Mouse (Mus musculus) hindbrain, embryonic 13.5 days (tissue): ENCODE results near the gene Olfr90. TPM values are rescaled to one million over a fixed set of nuclear protein-coding genes. Genes with fewer than 3 reads are reported as not detected.
"Not testable (repeated sequence)": the region's sequence is repeated elsewhere in the genome, so short reads cannot be mapped to it uniquely, and the experiment has no call there.

ENCODE experiments used
- ATAC-seq: fragments of 200-750 bp; cut with Nextera tagmentation; 2 replicates; pipeline ENCODE4 v1.8.0; 2017; ENCODE audit warnings: moderate TSS enrichment; ENCODE audit not compliant: low FRiP score
- H3K27ac ChIP-seq: fragments of 300-500 bp; sonication (generic); 2 replicates; pipeline ENCODE4 v1.5.1; 2015; ENCODE audit warnings: inconsistent platforms, mild to moderate bottlenecking, moderate library complexity
- H3K27me3 ChIP-seq: fragments of 300-500 bp; sonication (generic); 2 replicates; pipeline ENCODE4 v1.6.1; 2015; ENCODE audit warnings: mild to moderate bottlenecking, inconsistent platforms
- H3K36me3 ChIP-seq: fragments of 300-500 bp; sonication (generic); 2 replicates; pipeline ENCODE4 v1.6.1; 2015; ENCODE audit warnings: mild to moderate bottlenecking, inconsistent platforms
- H3K4me1 ChIP-seq: fragments of 300-500 bp; sonication (generic); replicated peaks from 2 replicates; pipeline ENCODE4 v1.6.1; 2015; ENCODE audit warnings: inconsistent platforms
- H3K4me2 ChIP-seq: fragments of 300-500 bp; sonication (generic); 2 replicates; pipeline ENCODE4 v1.6.1; 2015; ENCODE audit warnings: inconsistent platforms, mild to moderate bottlenecking, moderate library complexity
- H3K4me3 ChIP-seq: fragments of 300-500 bp; sonication (generic); 2 replicates; pipeline ENCODE4 v1.5.1; 2015; ENCODE audit warnings: mild to moderate bottlenecking, inconsistent platforms
- H3K9ac ChIP-seq: fragments of 300-500 bp; sonication (generic); 2 replicates; pipeline ENCODE4 v1.6.1; 2015; ENCODE audit warnings: mild to moderate bottlenecking, inconsistent platforms
- H3K9me3 ChIP-seq: fragments of 300-500 bp; sonication (generic); 2 replicates; pipeline ENCODE4 v1.6.1; 2016; ENCODE audit warnings: inconsistent platforms
- WGBS: fragments of 180-500 bp; shearing (Covaris S2); methylation state at CpG from one replicate; pipeline ENCODE4 v1.1.7; 2015; 5-methylcytosine and 5-hydroxymethylcytosine counted together
- polyA plus RNA-seq: library from polyadenylated mRNA; unstranded; fragments of >200 nt; fragmentation: Nextera tagmentation; extraction: Ambion mirVana; gene quantifications from 2 replicates; pipeline ENCODE4 v1.2.1, GENCODE M21; 2015

Gene Olfr90
- polyA plus RNA-seq: not detected in 2 replicates

- H3K4me1 ChIP-seq: no peaks in the 10 kb centered on the region
- no peak within 1 kb of the TSS for H3K9ac ChIP-seq
- no peaks in the 10 kb centered on the region for H3K9me3 ChIP-seq
- no peak within 1 kb of the TSS for H3K4me2 ChIP-seq
- ATAC-seq: no peak
- no peaks in the 10 kb centered on the region for H3K27me3 ChIP-seq
- no peak within 1 kb of the TSS for H3K27ac ChIP-seq
- no peak within 1 kb of the TSS for H3K4me3 ChIP-seq
- H3K36me3 ChIP-seq: no peaks in the 10 kb centered on the region
Measured at GRCm38 (mm10) chr17:37088399-37088798, at the start of gene Olfr90. Olfr90 (minus strand) TSS chr17:37088499.

- not testable (repeated sequence) for H3K27me3 ChIP-seq, H3K4me2 ChIP-seq, H3K4me1 ChIP-seq, H3K36me3 ChIP-seq, H3K4me3 ChIP-seq, H3K9me3 ChIP-seq, H3K27ac ChIP-seq, H3K9ac ChIP-seq, ATAC-seq
- WGBS: 75% methylated on average over 4 of the region's 4 CpGs
Measured at GRCm38 (mm10) chr17:37131366-37131765, 43.1 kb upstream of the Olfr90 start.

GRCm38 (mm10) chr17:37119988-37120387, 31.7 kb upstream of the Olfr90 start, which contains the start of gene Olfr92:
Olfr92 (minus strand) TSS chr17:37120088.
- no peak within 1 kb of the TSS for H3K9ac ChIP-seq
- H3K36me3 ChIP-seq: no peaks in the 10 kb centered on the region
- no peak within 1 kb of the TSS for H3K4me3 ChIP-seq
- H3K4me2 ChIP-seq: no peak within 1 kb of the TSS
- H3K9me3 ChIP-seq: no peaks in the 10 kb centered on the region
- no peak for ATAC-seq
- 89% methylated on average over 2 of the region's 2 CpGs for WGBS
- no peak within 1 kb of the TSS for H3K27ac ChIP-seq
- no peaks in the 10 kb centered on the region for H3K27me3 ChIP-seq
- no peaks in the 10 kb centered on the region for H3K4me1 ChIP-seq

GRCm38 (mm10) chr17:37098178-37098577, 9.9 kb upstream of the Olfr90 start, which contains the start of gene Olfr91:
Olfr91 (minus strand) TSS chr17:37098278.
- Histone ChIP-seq H3K9me3 (no peaks in the 10 kb centered on the region), H3K9ac (no peak within 1 kb of the TSS), H3K4me2 (no peak within 1 kb of the TSS), H3K36me3 (no peaks in the 10 kb centered on the region), H3K27ac (no peak within 1 kb of the TSS), H3K27me3 (no peaks in the 10 kb centered on the region), H3K4me3 (no peak within 1 kb of the TSS), H3K4me1 (no peaks in the 10 kb centered on the region)
- 93% methylated on average over 1 of the region's 1 CpGs for WGBS
- ATAC-seq: no peak

- H3K9me3 ChIP-seq: no peaks in the 10 kb centered on the region
- H3K4me1 ChIP-seq: no peaks in the 10 kb centered on the region
- H3K27ac ChIP-seq: no peak overlapping the region
- H3K36me3 ChIP-seq: no peaks in the 10 kb centered on the region
- H3K27me3 ChIP-seq: no peaks in the 10 kb centered on the region
- WGBS: 82% methylated on average over 5 of the region's 5 CpGs
- H3K4me2 ChIP-seq: no peak overlapping the region
- H3K4me3 ChIP-seq: no peak overlapping the region
- ATAC-seq: no peak
- no peak overlapping the region for H3K9ac ChIP-seq
Measured at GRCm38 (mm10) chr17:37093289-37093688, 5.0 kb upstream of the Olfr90 start.

GRCm38 (mm10) chr17:37092198-37092597, 3.9 kb upstream of the Olfr90 start:
- no peaks in the 10 kb centered on the region for H3K27me3 ChIP-seq
- no peak overlapping the region for H3K4me3 ChIP-seq
- no peaks in the 10 kb centered on the region for H3K4me1 ChIP-seq
- no peak overlapping the region for H3K27ac ChIP-seq
- WGBS: 82% methylated on average over 1 of the region's 1 CpGs
- H3K9ac ChIP-seq: no peak overlapping the region
- no peaks in the 10 kb centered on the region for H3K9me3 ChIP-seq
- H3K36me3 ChIP-seq: no peaks in the 10 kb centered on the region
- ATAC-seq: no peak
- no peak overlapping the region for H3K4me2 ChIP-seq

- H3K9me3 ChIP-seq: no peaks in the 10 kb centered on the region
- no peaks in the 10 kb centered on the region for H3K36me3 ChIP-seq
- no peaks in the 10 kb centered on the region for H3K27me3 ChIP-seq
- no peaks in the 10 kb centered on the region for H3K4me1 ChIP-seq
- H3K27ac ChIP-seq: no peak overlapping the region
- no peak overlapping the region for H3K9ac ChIP-seq
- H3K4me3 ChIP-seq: no peak overlapping the region
- ATAC-seq: no peak
- 81% methylated on average over 10 of the region's 10 CpGs for WGBS
- H3K4me2 ChIP-seq: no peak overlapping the region
Measured at GRCm38 (mm10) chr17:37085545-37085944, 2.8 kb downstream of the Olfr90 start.

- Histone ChIP-seq H3K9me3 (no peaks in the 10 kb centered on the region), H3K27me3 (no peaks in the 10 kb centered on the region), H3K36me3 (no peaks in the 10 kb centered on the region), H3K4me3 (no peak overlapping the region), H3K4me1 (peaks cover 7% of the 10 kb centered on the region; the same call in 1 of the 2 replicates), H3K27ac (no peak overlapping the region), H3K9ac (no peak overlapping the region), H3K4me2 (no peak overlapping the region)
- 67% methylated on average over 5 of the region's 5 CpGs for WGBS
- ATAC-seq: no peak
Measured at GRCm38 (mm10) chr17:37084632-37085031, 3.7 kb downstream of the Olfr90 start.

- peaks cover 19% of the 10 kb centered on the region for H3K4me1 ChIP-seq
- no peak overlapping the region for H3K4me3 ChIP-seq
- no peaks in the 10 kb centered on the region for H3K36me3 ChIP-seq
- no peaks in the 10 kb centered on the region for H3K27me3 ChIP-seq
- WGBS: 6% methylated on average over 8 of the region's 8 CpGs
- H3K4me2 ChIP-seq: no peak overlapping the region
- no peaks in the 10 kb centered on the region for H3K9me3 ChIP-seq
- H3K27ac ChIP-seq: no peak overlapping the region
- no peak overlapping the region for H3K9ac ChIP-seq
- ATAC-seq: peak; percentile 52; the same call in 1 of the 2 replicates
Measured at GRCm38 (mm10) chr17:37083327-37083726, 5.0 kb downstream of the Olfr90 start.

GRCm38 (mm10) chr17:37081659-37082058, 6.6 kb downstream of the Olfr90 start:
- no peaks in the 10 kb centered on the region for H3K9me3 ChIP-seq
- peaks cover 3% of the 10 kb centered on the region for H3K36me3 ChIP-seq
- no peak overlapping the region for H3K9ac ChIP-seq
- no peak overlapping the region for H3K4me2 ChIP-seq
- no peak overlapping the region for H3K4me3 ChIP-seq
- no peak overlapping the region for H3K27ac ChIP-seq
- no peaks in the 10 kb centered on the region for H3K27me3 ChIP-seq
- WGBS: 94% methylated on average over 4 of the region's 4 CpGs
- peaks cover 19% of the 10 kb centered on the region for H3K4me1 ChIP-seq
- no peak for ATAC-seq

- Histone ChIP-seq H3K36me3 (peaks cover 18% of the 10 kb centered on the region), H3K4me3 (no peak overlapping the region), H3K4me2 (no peak overlapping the region), H3K9me3 (no peaks in the 10 kb centered on the region), H3K4me1 (peaks cover 19% of the 10 kb centered on the region), H3K9ac (no peak overlapping the region), H3K27me3 (no peaks in the 10 kb centered on the region), H3K27ac (no peak overlapping the region)
- no peak for ATAC-seq
- 26% methylated on average over 5 of the region's 5 CpGs for WGBS
Measured at GRCm38 (mm10) chr17:37080119-37080518, 8.2 kb downstream of the Olfr90 start.

- Histone ChIP-seq H3K36me3 (peaks cover 30% of the 10 kb centered on the region), H3K9ac (no peak overlapping the region), H3K4me3 (no peak overlapping the region), H3K9me3 (no peaks in the 10 kb centered on the region), H3K27me3 (no peaks in the 10 kb centered on the region), H3K4me1 (peaks cover 19% of the 10 kb centered on the region), H3K4me2 (0 out of 2 replicates have a peak overlapping the region, but pooled peaks have one; percentile 0), H3K27ac (peak overlapping the region; percentile 32; the same call in 1 of the 2 replicates)
- WGBS: 1% methylated on average over 2 of the region's 2 CpGs
- ATAC-seq: peak; percentile 18; the same call in 1 of the 2 replicates
Measured at GRCm38 (mm10) chr17:37078990-37079389, 9.3 kb downstream of the Olfr90 start.

- Histone ChIP-seq H3K27me3 (no peaks in the 10 kb centered on the region), H3K9ac (no peak overlapping the region), H3K27ac (no peak overlapping the region), H3K9me3 (no peaks in the 10 kb centered on the region), H3K4me2 (no peak overlapping the region), H3K36me3 (peaks cover 38% of the 10 kb centered on the region), H3K4me1 (peaks cover 19% of the 10 kb centered on the region), H3K4me3 (no peak overlapping the region)
- 8% methylated on average over 1 of the region's 1 CpGs for WGBS
- ATAC-seq: no peak
Measured at GRCm38 (mm10) chr17:37078193-37078592, 10.1 kb downstream of the Olfr90 start.
